Mouse (Mus musculus) hindbrain, postnatal 0 days (tissue): Measurements from ENCODE around the gene Rps27. TPM values are rescaled to one million over a fixed set of nuclear protein-coding genes. Genes with fewer than 3 reads are reported as not detected.
"Not testable (repeated sequence)": the region's sequence is repeated elsewhere in the genome, so short reads cannot be mapped to it uniquely, and the experiment has no call there.

Source experiments
- ATAC-seq: fragments of 200-750 bp; cut with Nextera tagmentation; 2 replicates; pipeline ENCODE4 v1.8.0; 2017; ENCODE audit warnings: mild to moderate bottlenecking, moderate TSS enrichment, moderate library complexity
- DNase-seq: peaks from one replicate; pipeline ENCODE4 v3.0.0-alpha.2; 2015; ENCODE audit warnings: low spot score
- H3K27ac ChIP-seq: fragments of 300-500 bp; sonication (generic); 2 replicates; pipeline ENCODE4 v1.5.1; 2014; ENCODE audit warnings: mild to moderate bottlenecking
- H3K27me3 ChIP-seq: fragments of 300-500 bp; sonication (generic); 2 replicates; pipeline ENCODE4 v1.6.1; 2014; ENCODE audit warnings: low read length, mixed read lengths; ENCODE audit not compliant: insufficient read depth
- H3K36me3 ChIP-seq: fragments of 300-500 bp; sonication (generic); 2 replicates; pipeline ENCODE4 v1.6.1; 2014; ENCODE audit warnings: low read length, mixed read lengths; ENCODE audit not compliant: insufficient read depth
- H3K4me1 ChIP-seq: fragments of 300-500 bp; sonication (generic); 2 replicates; pipeline ENCODE4 v1.6.1; 2014; ENCODE audit warnings: antibody characterized with exemption, low read length, mixed read lengths; ENCODE audit not compliant: insufficient read depth
- H3K4me2 ChIP-seq: fragments of 300-500 bp; sonication (generic); 2 replicates; pipeline ENCODE4 v1.6.1; 2014; ENCODE audit warnings: low read depth, mild to moderate bottlenecking, low read length, moderate library complexity, mixed read lengths
- H3K4me3 ChIP-seq: fragments of 300-500 bp; sonication (generic); 2 replicates; pipeline ENCODE4 v1.5.1; 2014; ENCODE audit warnings: low read length
- H3K9ac ChIP-seq: fragments of 300-500 bp; sonication (generic); replicated peaks from 2 replicates; pipeline ENCODE4 v1.6.1; 2014; ENCODE audit warnings: mild to moderate bottlenecking, low read length, moderate library complexity, mixed read lengths
- H3K9me3 ChIP-seq: fragments of 300-500 bp; sonication (generic); 2 replicates; pipeline ENCODE4 v1.6.1; 2016; ENCODE audit warnings: low read length, mixed read lengths
- CTCF ChIP-seq: IDR thresholded peaks from 2 replicates; pipeline ENCODE4 v1.5.1; 2016; ENCODE audit warnings: antibody characterized with exemption, control low read depth, low read depth
- WGBS: fragments of 180-500 bp; shearing (Covaris S2); extraction: QIAGEN DNeasy Blood & Tissue Kit; methylation state at CpG from one replicate; pipeline ENCODE4 v1.1.7; 2014; 5-methylcytosine and 5-hydroxymethylcytosine counted together
- polyA plus RNA-seq: library from polyadenylated mRNA; unstranded; fragments of >200 nt; fragmentation: Nextera tagmentation; extraction: Ambion mirVana; gene quantifications from 2 replicates; pipeline ENCODE4 v1.2.1, GENCODE M21; 2015
- total RNA-seq: library from RNA; depleted of rRNA; stranded (reverse); fragments of >200 nt; gene quantifications from 2 replicates; pipeline ENCODE4 v1.2.3, GENCODE M21; 2014

The Rps27 gene
- total and polyA plus RNA-seq, 2 experiments from 2014 or later = 901 to 2,808 TPM

- ATAC-seq = peak; percentile 97
- peak within 1 kb of the TSS; percentile 97 for H3K4me3 ChIP-seq
- peak within 1 kb of the TSS; percentile 89 for H3K4me2 ChIP-seq
- 0% methylated on average over 38 of the region's 40 CpGs for WGBS
- peak; percentile 98 for DNase-seq
- H3K4me1 ChIP-seq = peaks cover 5% of the 10 kb centered on the region
- peak within 1 kb of the TSS; percentile 89 for H3K27ac ChIP-seq
- peak within 1 kb of the TSS; percentile 90 for H3K9ac ChIP-seq
- H3K9me3 ChIP-seq = no peaks in the 10 kb centered on the region
- H3K36me3 ChIP-seq = peaks cover 12% of the 10 kb centered on the region
- TF ChIP-seq CTCF = no peak
- H3K27me3 ChIP-seq = no peaks in the 10 kb centered on the region
Observed at GRCm38 (mm10) chr3:90253653-90254418, 40.4 kb upstream of the Rps27 start, which contains the start of gene Crtc2. Gene Crtc2, plus strand, starts transcription at chr3:90254163.

- not testable (repeated sequence) for H3K4me2 ChIP-seq, H3K27me3 ChIP-seq, H3K4me3 ChIP-seq, H3K9ac ChIP-seq, H3K4me1 ChIP-seq, DNase-seq, H3K36me3 ChIP-seq, ATAC-seq, H3K9me3 ChIP-seq
- WGBS = 91% methylated on average over 1 of the region's 1 CpGs
- peak overlapping the region; percentile 89; the same call in 1 of the 2 replicates for H3K27ac ChIP-seq
Observed at GRCm38 (mm10) chr3:90253174-90253573, 39.7 kb upstream of the Rps27 start.

GRCm38 (mm10) chr3:90252659-90253058 lies 39.2 kb upstream of the Rps27 start:
- not testable (repeated sequence) for H3K27me3 ChIP-seq, H3K9me3 ChIP-seq, H3K4me1 ChIP-seq, H3K9ac ChIP-seq, H3K36me3 ChIP-seq, H3K4me3 ChIP-seq, H3K4me2 ChIP-seq, ATAC-seq, DNase-seq, H3K27ac ChIP-seq
- 84% methylated on average over 2 of the region's 2 CpGs for WGBS

- H3K27ac ChIP-seq, H3K27me3 ChIP-seq, H3K9me3 ChIP-seq, H3K4me2 ChIP-seq, H3K9ac ChIP-seq, DNase-seq, H3K36me3 ChIP-seq, H3K4me3 ChIP-seq, H3K4me1 ChIP-seq, ATAC-seq: not testable (repeated sequence)
- WGBS = 93% methylated on average over 10 of the region's 12 CpGs
Observed at GRCm38 (mm10) chr3:90251731-90252226, 38.3 kb upstream of the Rps27 start.

GRCm38 (mm10) chr3:90250791-90251190 lies 37.3 kb upstream of the Rps27 start:
- no peak overlapping the region for H3K4me3 ChIP-seq
- H3K9me3 ChIP-seq = no peaks in the 10 kb centered on the region
- TF ChIP-seq CTCF = no peak
- WGBS = 89% methylated on average over 6 of the region's 6 CpGs
- H3K9ac ChIP-seq = no peak overlapping the region
- no peaks in the 10 kb centered on the region for H3K27me3 ChIP-seq
- no peak for ATAC-seq
- DNase-seq = no peak
- peaks cover 10% of the 10 kb centered on the region for H3K4me1 ChIP-seq
- no peaks in the 10 kb centered on the region for H3K36me3 ChIP-seq
- H3K4me2 ChIP-seq = no peak overlapping the region
- no peak overlapping the region for H3K27ac ChIP-seq

GRCm38 (mm10) chr3:90248746-90249100 lies 35.3 kb upstream of the Rps27 start:
- Histone ChIP-seq H3K4me1 (peaks cover 5% of the 10 kb centered on the region), H3K27me3 (no peaks in the 10 kb centered on the region), H3K9me3 (no peaks in the 10 kb centered on the region), H3K9ac (peak overlapping the region; percentile 74), H3K4me3 (peak overlapping the region; percentile 66), H3K4me2 (peak overlapping the region; percentile 91), H3K36me3 (no peaks in the 10 kb centered on the region), H3K27ac (peak overlapping the region; percentile 87)
- DNase-seq (peak; percentile 4), ATAC-seq (no peak)
- TF ChIP-seq CTCF = no peak
- 6% methylated on average over 10 of the region's 10 CpGs for WGBS
